Mouse (Mus musculus): ENCODE measurements around the gene Ube4a. TPM values are rescaled to one million over a fixed set of nuclear protein-coding genes. Genes with fewer than 3 reads are reported as not detected.
"Not testable (repeated sequence)": the region's sequence is repeated elsewhere in the genome, so short reads cannot be mapped to it uniquely, and the experiment has no call there.

The Ube4a gene
- total RNA-seq, 2 experiments from 2014 or later: 41.2 to 43.0 TPM

GRCm38 (mm10) chr9:44981676-44982075, 16.3 kb upstream of the Ube4a start, which contains the start of gene Cd3d:
TSS of gene Cd3d (plus strand) at chr9:44981786.
- no peak for DNase-seq (ENCODE audit: low spot score in 2 of 2)

GRCm38 (mm10) chr9:44981104-44981503, 15.7 kb upstream of the Ube4a start:
- no peak for DNase-seq (ENCODE audit: low spot score in 2 of 2)

DNA sequence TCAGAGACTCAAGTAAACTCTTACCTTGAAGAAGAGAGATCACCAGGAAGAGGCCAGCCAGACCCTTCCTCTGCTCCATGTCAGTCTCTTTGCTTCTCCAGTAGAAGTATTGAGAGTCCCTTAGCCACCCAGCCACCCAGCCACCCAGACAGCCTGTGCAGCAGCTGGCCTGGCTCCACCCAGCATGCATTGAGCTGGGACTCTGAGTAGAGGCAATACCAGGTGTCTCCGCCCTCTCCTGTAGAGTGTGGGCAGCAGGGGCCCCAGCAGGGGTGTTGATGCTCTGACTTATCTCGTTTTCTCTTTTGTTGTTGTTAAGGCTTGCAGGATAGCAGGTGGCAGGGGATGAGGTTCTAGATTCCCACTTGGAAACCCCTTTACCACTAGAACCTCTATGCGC, 14.8 kb upstream of the Ube4a start, which contains the start of gene Cd3g:
Gene Cd3g (minus strand): TSS at position 190 of the 400 bp plus-strand sequence.
- DNase-seq (ENCODE audit: low spot score in 2 of 2): no peak

DNA sequence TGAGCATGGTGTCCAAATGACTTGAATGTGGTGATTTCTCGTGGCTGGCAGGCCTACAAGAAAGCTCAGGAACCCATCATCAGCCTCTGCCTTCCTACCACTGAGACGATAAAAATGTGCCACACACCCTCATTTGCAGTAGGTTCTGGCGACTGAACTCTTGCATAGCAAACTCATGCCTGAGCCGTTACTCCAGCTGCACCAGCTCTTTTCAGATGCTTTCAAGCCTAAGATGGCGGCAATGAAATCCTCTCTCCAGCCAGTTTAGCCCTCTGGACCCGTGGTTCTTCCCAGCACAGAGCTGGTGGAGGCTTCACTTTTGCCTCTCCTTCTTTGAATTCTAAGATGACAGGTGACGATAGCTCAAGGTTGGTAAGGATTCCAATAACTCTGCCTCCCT, 14.4 kb upstream of the Ube4a start:
- DNase-seq (ENCODE audit: low spot score in 2 of 2): no peak

GRCm38 (mm10) chr9:44977813-44978212, 12.4 kb upstream of the Ube4a start:
- DNase-seq (ENCODE audit: low spot score in 2 of 2): no peak

DNA sequence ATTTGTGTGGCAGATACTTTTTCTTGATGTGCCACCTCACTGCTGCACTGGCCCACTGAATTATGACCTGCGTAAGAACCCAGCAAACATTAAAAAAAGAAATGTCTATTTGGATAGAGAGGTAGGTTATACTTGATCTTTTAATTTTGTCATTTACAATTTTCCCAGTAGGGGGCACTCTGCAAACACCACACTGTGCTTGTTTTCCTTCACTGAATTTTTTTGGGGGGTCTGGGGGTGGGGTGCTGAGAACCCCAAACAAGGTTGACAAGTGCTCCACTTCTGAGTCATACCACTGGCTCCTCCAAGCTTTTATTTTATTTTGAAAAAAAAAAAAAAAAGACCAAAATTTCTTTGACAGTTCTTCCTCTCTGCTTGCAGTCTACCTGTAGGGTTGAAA, 4.0 kb upstream of the Ube4a start:
- DNase-seq (ENCODE audit: low spot score in 2 of 2): no peak

DNA sequence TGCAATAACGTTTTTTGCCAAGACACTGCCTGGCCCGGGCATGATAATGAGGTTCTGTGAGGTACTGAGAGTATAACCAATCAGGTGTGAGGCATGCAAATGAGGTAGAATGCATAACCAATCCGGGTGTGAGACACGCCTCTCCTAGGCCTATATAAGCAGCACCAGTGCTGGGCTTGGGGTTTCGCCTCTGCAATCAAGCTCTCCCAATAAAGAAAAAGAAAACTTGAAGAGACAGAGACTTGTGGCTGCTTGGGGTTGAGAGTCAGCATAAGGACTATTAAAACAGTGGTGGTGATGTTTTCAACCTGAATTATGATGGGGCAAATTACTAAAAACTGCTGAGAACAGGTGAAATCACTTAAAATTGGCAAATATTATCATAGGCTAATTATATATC, 2.4 kb upstream of the Ube4a start:
- DNase-seq (ENCODE audit: low spot score in 2 of 2): not testable (repeated sequence)

GRCm38 (mm10) chr9:44966815-44967242, 1.4 kb upstream of the Ube4a start:
- peak in 1 of 2 experiments; percentile 49 for DNase-seq (ENCODE audit: low spot score in 2 of 2)

DNA sequence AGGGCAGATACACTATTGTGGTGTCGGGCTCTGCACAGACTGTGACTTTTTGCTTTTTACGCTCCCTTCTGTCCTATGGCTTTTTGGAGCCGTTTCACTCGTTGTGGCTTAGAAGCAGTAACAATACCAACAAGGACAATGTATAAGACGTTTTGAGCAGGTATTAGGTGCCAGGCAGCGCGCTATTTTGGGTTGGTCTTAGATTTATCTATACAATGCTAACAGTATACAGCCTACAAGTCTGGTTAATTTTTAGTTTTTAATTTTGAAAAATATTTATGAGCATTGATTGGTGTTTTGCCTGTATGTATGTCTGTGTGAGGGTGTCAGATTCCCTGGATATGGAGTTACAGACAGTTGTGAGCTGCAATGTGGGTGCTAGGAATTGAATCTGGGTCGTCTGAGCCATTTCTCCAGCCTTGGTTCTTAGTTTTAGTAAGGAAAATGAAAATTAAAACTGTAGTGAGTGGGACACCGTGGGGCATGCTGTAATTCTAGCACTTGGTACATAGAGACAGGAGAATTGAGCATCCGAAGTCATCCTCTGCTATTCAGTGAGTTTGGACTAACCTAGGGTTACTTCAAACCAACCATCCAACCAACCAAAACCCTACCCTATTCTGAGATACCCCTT, 550 bp upstream of the Ube4a start:
- no peak for DNase-seq (ENCODE audit: low spot score in 2 of 2)

- DNase-seq (ENCODE audit: low spot score in 2 of 2): no peak
These were observed 11.0 kb downstream of the Ube4a start for GRCm38 (mm10) chr9:44954432-44954831.

GRCm38 (mm10) chr9:44947836-44948235, 17.6 kb downstream of the Ube4a start:
- DNase-seq (ENCODE audit: low spot score in 2 of 2): no peak

DNA sequence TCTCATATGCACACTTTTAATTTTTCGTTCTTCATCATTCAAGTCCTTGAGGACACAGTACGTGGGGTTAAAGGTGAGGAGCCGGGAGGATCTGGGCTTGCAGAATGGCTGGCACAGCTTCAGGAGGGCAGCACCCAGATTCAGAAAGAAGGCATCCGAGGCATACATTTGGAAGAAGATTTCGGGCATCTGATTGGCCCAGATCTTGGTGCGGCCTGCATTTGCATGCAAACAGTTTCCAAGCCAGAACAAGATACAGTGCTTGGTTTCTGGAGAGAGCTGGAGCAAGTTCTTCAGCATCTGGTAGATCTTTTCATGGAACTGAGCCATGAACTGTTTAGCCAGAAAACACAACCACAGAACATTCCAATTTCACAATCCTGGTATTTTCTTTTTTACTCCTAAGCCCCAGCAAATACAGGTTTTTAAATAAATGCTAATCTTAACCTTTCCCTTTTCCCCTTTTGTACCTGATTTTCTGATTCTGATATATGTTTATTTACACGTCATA, 19.2 kb downstream of the Ube4a start:
- no peak for DNase-seq (ENCODE audit: low spot score in 2 of 2)

- DNase-seq (ENCODE audit: low spot score in 2 of 2): no peak
These were observed 23.0 kb downstream of the Ube4a start for GRCm38 (mm10) chr9:44942421-44942820.

GRCm38 (mm10) chr9:44941756-44942155, 23.6 kb downstream of the Ube4a start:
- DNase-seq (ENCODE audit: low spot score in 2 of 2): no peak

- no peak for DNase-seq (ENCODE audit: low spot score in 2 of 2)
These were observed 43.9 kb downstream of the Ube4a start for GRCm38 (mm10) chr9:44921543-44921942.

DNA sequence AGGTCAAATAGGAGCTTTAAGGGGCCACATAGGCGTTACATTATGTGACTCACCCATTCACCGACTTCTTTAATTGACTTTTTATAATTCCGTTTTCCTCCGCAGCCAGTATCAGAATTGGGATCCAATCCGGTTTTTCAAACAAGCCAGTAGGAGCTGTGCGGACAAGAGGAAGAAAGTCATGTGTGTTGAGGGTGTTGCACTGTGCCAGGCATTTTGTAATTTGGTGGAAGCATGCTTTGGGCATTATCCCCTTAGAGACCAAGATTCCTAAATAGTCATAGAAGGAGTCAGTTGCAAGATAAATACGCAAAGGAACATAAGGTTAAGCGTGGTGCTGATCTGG, 44.3 kb downstream of the Ube4a start:
- DNase-seq (ENCODE audit: low spot score in 2 of 2): no peak

DNA sequence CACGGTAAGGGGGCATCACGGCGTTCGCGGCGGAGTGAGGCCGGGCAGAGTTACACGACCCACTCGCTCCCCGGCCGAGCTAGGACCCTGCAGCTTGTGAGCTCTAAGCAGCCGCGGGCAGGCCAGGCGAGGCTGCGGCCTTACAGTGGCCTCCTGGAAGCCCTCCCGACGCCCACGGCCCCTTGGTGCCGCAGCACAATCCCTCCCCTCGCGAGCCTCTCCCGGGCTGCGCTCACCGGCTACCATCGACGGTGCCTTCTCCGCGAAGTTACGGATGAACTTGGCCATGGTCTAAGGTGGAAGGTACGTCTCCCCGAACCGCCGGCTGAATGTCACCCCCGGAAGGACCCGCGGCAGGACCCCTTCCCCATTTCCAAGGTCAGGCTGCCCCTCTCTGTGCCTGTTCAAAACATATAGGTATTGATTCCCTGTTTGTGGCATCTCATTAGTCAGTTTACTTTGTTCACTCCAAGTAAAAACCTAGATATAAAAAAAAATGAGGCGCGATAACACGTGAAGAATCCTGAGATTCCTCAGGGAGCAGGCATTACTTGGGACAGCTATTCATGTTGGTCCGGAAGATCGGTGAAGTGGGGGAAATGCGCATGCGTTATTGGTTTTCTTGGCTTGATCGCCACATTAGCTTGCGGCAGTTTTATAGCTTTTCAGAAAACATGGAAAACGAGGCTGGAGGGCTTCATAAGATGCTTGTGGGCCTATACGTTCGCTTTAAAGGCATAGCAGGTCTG, 44.9 kb downstream of the Ube4a start, which contains the start of gene Atp5l:
Gene Atp5l (minus strand): TSS at position 369 of the 749 bp plus-strand sequence.
- DNase-seq (ENCODE audit: low spot score in 2 of 2): peak; percentile 45 to 87

- DNase-seq (ENCODE audit: low spot score in 2 of 2): no peak
These were observed 45.8 kb downstream of the Ube4a start for GRCm38 (mm10) chr9:44919606-44920005.

GRCm38 (mm10) chr9:44916196-44916595, 49.2 kb downstream of the Ube4a start:
- DNase-seq (ENCODE audit: low spot score in 2 of 2): no peak

DNA sequence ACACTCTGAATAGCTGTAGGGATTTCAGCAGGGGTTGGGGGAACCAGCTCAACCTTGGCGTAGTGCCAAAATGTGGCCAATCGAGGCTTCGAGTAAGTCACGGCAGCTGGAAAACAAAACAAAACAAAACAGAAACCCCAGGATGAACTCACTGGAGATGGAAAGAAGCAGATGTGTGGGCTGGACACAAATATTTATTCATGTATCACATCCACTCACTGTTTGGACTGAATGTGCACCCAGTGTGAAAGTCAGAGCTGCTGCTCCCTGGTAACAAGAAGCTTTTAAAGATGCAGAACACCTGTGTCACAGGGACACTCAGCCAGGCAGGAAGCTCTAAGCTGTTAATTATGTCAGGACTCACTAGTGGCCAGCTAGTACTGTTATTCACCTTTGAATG, 50.7 kb downstream of the Ube4a start:
- no peak for DNase-seq (ENCODE audit: low spot score in 2 of 2)

DNA sequence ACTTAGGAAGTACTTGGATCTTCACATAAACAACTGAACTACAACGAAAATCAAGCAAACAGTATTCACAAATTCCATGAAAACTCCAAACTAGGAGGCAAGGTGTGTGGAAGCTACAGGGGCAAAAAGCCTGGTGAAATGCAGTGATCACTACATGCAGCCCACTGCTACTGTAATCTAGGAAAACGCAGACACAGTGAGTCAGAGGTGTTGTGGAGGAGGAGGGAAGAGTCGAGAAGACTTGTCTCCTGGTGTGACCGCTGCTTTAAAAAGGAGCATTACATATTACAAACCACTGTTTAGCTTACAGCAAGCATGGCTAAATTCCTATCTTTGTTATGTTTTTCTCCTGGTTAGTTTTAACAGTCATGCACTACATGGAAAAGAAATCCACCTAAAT, 54.0 kb downstream of the Ube4a start:
- DNase-seq (ENCODE audit: low spot score in 2 of 2): no peak

DNA sequence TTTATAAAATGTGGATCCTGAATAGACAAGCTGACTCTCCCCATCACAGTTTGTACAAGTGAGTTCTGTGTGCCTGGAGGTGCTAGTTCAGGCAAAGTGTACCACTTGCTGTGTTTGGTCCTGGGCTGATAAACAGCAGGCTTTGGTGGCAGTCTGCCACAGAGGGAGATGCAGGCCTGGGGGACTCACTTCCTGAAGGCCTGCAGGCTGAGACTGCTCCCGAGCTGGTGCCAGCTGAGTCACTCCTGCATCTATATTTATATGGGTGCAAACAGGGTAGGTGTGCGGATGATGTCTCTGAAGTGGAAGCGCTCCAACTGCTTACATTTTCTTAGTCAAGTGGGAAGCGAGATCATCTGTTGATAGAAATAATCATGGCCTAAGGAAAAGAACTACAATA, 59.8 kb downstream of the Ube4a start:
- DNase-seq (ENCODE audit: low spot score in 2 of 2): no peak
